Mouse (Mus musculus): ENCODE measurements at regions not wholly inside any gene's neighbourhood (a gene's known extent, or its start where the extent isn't known, plus 50 kb on each side); places are given as distances from the start of the nearest gene placed in this dataset.
A peak's percentile ranks its signal among the peaks of the same experiment; 100 is the strongest.

GRCm38 (mm10) chr12:16190706-16191105 is 374.0 kb upstream of the Trib2 start:
- no peak for DNase-seq (ENCODE audit: low read depth, low spot score)

DNA sequence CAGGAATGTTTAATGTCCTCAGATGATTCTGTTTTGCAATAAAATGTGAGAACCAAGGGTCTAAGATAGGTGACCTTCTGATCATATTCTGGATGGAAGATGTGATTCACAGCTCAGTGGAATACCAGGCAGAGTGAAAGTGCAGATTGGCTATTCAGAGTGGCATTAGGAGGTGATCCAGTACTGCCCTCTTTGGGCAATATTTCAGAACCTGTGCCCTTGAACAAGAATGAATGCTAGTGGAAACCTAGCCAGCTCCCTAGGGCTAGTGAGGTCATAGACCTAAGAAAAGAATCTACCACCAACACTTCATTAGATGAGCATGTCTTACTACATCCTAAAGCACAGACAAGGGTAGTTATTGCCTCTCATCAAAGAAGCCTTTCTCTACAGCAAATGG is 372.7 kb upstream of the Trib2 start:
- DNase-seq (ENCODE audit: low read depth, low spot score): no peak

GRCm38 (mm10) chr12:16185976-16186515 is 369.3 kb upstream of the Trib2 start:
- DNase-seq (ENCODE audit: low read depth, low spot score): no peak

DNA sequence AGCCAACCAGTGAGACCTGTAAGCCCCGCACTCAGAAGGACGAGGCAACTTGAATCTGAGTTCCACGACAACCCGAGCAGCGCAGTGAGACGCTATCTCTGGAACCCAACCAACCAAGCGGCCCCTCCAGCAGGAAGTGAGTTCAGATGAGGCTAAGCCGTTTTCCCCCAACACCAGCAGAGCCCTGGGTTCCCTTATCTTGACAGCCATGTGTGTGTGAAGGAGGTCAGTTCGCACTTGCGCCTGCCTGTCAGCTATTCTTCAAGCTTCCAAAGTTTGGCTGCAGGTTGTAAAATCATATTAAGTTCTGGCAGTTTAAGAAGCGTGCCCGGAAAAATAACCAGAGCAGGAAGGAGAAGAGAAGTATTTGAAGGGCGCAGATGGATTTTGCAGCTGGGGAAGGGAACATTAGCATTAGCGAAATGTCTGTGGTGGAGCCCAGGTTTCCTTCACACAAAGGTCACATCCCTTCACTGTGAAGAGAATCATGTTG is 368.8 kb upstream of the Trib2 start:
- no peak for DNase-seq (ENCODE audit: low read depth, low spot score)

DNA sequence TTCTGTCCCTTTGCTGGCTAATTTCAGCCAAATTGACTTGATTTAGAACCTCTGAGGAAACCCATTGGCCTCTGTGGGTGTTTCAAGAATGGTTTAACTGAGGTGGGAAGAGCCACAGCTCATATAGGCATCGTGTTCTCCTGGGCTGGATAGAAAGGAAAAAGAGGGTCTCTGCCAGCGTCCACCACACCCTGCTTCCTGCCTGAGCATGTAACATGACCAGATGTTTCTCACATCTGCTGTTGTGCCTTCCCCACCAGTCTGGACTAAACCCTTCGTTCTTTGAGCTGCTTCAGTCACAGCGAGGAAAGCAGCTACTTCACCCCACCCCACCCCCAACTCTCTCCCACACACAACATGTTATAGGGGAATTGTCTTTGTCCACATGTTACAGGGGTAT is 366.3 kb upstream of the Trib2 start:
- DNase-seq (ENCODE audit: low read depth, low spot score): no peak

DNA sequence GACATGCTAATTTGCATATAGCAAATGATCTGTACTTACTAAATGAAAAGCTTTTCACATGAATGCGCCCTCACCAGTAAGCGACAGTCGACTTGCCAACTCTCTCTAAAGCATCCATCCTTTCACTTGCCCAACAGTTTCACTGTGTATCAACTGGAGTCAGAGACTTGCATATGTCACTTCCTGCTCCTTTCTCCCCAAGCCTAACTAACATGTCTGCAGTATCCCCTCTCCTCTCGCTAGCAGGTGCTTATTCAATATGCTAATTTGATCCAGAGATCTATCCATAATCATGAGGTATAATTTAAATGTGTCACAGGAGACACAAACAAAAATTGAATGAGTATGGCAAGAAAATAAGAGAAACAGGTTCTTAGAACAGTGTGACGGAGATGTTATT is 364.9 kb upstream of the Trib2 start:
- no peak for DNase-seq (ENCODE audit: low read depth, low spot score)

DNA sequence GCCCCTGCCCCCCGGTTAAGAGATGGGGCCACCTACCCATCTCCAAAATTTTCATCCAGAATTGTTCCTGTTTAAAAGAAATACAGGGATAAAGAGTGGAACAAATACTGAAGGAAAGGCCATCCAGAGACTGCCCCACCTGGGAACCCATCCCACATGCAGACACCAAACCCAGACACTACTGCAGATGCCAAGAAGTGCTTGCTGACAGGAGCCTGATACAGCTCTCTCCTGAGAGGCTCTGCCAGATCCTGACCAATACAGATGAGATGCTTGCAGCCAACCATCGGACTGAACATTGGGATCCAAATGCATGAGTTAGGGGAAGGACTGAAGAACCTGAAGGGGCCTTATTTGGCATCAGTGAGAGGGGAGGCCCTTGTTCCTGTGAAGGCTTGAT is 363.2 kb upstream of the Trib2 start:
- no peak for DNase-seq (ENCODE audit: low read depth, low spot score)

GRCm38 (mm10) chr12:16176326-16176725 is 359.6 kb upstream of the Trib2 start:
- DNase-seq (ENCODE audit: low read depth, low spot score): no peak

DNA sequence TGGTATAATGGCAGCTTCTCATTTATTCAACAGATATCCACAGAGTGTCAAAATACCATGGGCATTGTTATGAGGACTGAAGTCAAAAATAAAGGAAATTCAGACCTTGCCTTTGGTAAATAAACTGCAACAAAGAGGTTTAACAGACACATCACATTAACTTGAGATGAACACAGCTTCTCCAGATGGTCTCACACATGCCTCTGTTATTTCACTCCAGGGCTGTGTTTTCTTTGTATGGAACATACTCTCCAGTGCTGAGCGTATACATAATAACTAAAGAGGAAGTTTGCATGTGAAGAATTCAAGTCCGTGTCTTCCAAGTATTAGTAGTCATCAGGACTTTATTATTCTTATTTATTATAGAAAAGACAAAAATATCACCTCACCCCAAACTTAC is 355.5 kb upstream of the Trib2 start:
- no peak for DNase-seq (ENCODE audit: low read depth, low spot score)

GRCm38 (mm10) chr12:16171636-16172035 is 354.9 kb upstream of the Trib2 start:
- no peak for DNase-seq (ENCODE audit: low read depth, low spot score)

DNA sequence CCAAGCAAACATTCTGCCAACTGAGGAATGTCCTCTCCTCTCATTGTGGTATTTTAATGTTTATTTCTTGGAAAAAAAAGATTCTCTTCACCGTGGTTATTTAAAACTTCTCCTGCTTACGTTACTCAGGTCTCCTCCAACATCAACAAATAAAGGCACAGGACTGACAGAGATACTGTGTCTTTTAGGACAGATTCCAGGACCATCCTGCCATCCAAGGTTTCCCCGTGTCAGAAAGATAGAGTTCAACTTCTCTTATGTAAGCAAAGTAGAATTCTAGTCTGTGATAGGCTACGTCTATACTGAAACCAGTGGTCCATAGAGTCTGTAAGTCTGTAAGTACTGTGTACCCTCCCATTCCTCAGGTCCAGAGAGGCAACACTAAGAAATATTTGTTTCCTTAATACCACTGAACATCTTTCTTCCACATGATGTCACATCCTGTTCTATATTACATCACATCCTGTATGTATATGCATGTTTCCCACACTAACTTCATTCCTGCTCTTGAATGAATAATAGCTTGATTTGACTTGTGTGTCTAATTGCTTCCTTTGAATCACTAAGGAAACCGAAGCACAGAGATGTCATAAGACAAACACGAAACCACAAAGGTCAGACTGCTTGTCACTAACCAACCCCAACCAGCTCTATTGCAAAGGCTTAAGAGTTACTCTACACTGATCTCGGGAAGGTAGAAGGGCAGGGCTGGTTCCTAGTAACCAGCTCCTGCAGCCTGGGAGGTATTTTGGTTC is 353.2 kb upstream of the Trib2 start:
- DNase-seq (ENCODE audit: low read depth, low spot score): no peak

- no peak for DNase-seq (ENCODE audit: low read depth, low spot score)
Measured at GRCm38 (mm10) chr12:16167793-16168343, 351.1 kb upstream of the Trib2 start.

GRCm38 (mm10) chr12:16165126-16165525 is 348.4 kb upstream of the Trib2 start:
- DNase-seq (ENCODE audit: low read depth, low spot score): no peak

DNA sequence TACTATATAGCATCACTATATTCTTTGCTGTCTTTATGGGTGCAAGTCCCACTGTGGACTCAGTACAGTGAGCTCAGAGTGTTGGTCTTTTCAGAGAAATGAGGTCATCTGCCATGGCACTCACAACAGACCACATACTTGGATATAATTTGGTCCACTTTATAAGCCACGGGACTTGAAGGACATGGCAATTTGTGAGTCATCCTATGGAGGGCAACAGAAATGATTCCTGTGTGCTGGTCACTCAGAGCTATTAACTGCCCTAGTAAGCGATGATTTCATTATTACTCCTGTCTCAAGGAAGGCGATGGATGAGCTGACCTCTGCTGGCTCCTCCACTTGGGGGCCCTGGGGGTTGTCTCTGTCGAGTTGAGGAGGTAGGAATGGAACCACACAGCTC is 345.2 kb upstream of the Trib2 start:
- DNase-seq (ENCODE audit: low read depth, low spot score): no peak

- DNase-seq (ENCODE audit: low read depth, low spot score): no peak
Measured at GRCm38 (mm10) chr12:16157896-16158295, 341.2 kb upstream of the Trib2 start.

GRCm38 (mm10) chr12:16155791-16156558 is 339.3 kb upstream of the Trib2 start:
- DNase-seq (ENCODE audit: low read depth, low spot score): peak; percentile 26

DNA sequence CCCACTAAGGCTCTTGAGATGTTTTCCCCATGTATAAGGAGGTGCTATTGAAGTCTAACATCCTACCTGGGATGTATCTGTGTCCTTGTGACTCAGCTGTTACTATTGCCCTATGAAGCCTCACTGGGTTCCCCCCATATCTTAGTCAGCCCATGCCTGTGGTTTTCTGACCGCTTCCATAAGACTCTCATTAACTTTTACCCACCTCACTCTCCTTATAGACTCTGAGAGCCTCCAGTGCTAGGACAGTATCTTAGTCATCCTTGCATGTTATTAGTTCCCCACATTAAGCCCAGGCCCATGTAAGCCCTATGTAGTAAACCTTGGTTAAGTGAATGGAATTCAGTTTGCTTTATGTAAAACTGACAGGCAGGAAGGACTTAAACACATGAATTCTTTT is 337.5 kb upstream of the Trib2 start:
- DNase-seq (ENCODE audit: low read depth, low spot score): no peak

GRCm38 (mm10) chr12:16152108-16152507 is 335.4 kb upstream of the Trib2 start:
- no peak for DNase-seq (ENCODE audit: low read depth, low spot score)

DNA sequence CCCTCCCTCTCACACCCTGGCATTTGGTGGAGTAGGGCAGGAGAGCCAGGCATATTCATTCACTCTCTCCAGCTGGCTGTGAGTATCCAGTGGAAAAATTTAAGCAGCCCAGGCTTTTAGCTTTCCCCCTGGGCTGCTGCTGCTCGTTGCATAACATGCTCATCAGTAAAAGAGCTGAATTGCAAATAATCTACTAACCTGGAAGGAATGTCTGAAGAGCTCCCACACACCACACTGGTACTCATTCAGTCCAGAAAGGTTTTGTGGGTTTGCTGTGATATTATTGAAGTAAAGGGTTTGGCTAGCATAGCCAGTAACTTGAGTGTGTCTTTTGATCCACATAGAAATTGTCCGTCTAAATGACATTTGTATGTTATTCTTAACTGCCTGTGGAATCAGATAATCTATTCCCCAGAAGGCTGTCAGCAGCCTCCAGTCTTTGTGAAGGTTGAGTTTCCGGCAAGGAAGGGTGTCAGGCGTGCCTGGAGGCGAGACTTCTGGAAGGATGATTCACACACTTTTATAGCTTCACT is 334.5 kb upstream of the Trib2 start:
- peak; percentile 79 for DNase-seq (ENCODE audit: low read depth, low spot score)

- no peak for DNase-seq (ENCODE audit: low read depth, low spot score)
Measured at GRCm38 (mm10) chr12:16146919-16147318, 330.2 kb upstream of the Trib2 start.

DNA sequence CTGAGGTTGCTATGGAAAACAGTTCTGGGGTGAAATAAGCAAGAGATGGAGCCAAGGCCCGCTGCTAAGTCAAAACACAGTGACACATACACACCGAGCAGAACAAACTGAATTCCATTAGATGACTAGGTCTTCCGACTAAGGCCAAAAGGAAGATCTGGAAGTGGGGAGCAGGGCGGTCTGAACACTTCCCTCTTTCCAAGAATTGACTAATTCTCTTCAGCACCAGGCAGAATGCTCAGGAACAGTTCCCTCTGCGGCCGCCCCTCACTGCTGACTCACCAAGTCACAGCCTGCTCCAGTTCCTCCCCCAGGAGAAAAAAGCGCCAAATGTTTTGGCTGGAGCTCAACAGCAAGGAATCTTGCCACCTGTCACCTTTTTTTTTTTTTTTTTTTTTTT is 328.9 kb upstream of the Trib2 start:
- peak; percentile 80 for DNase-seq (ENCODE audit: low read depth, low spot score)

GRCm38 (mm10) chr12:16141193-16141592 is 324.5 kb upstream of the Trib2 start:
- peak; percentile 24 for DNase-seq (ENCODE audit: low read depth, low spot score)
